Mouse (Mus musculus): ENCODE results near the gene Rps15a. TPM values are rescaled to one million over a fixed set of nuclear protein-coding genes. Genes with fewer than 3 reads are reported as not detected.

The Rps15a gene
- polyA plus RNA-seq, 1 experiment from 2014 or later: 480 TPM

DNA sequence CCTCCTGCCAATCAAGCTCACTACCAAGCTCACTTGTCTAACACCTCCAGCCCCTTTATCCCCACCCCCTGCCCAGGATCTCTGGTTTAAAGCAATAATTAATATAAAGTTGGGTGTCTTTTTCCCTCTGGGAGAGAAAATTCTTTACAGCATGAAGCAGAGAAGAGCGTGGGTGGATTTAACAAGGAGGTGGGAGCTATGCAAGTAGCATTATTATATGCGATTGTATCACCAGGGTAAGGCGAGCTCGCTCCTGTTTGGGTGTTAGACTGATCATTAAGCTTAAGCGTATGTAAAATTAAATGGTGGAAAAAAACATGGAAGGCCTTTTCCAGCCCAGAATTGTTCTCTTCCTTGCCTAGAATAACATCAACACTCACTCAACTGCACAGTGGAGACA is 48.7 kb downstream of the Rps15a start:
- Histone ChIP-seq H3K4me1 (no peaks in the 10 kb centered on the region), H3K4me2 (no peak overlapping the region), H3K9ac (no peak overlapping the region), H3K4me3 (no peak overlapping the region), H3K27ac (replicated peaks) (no peak overlapping the region), H3K9me3 (no peaks in the 10 kb centered on the region), H3K27me3 (replicated peaks) (no peaks in the 10 kb centered on the region), H3K36me3 (no peaks in the 10 kb centered on the region)
- ATAC-seq (ENCODE audit: extremely low read depth, insufficient number of reproducible peaks, low FRiP score, low TSS enrichment): no peak
- 91% methylated on average over 5 of the region's 5 CpGs for WGBS

GRCm38 (mm10) chr7:118056300-118056699 is 59.7 kb downstream of the Rps15a start:
- no peak overlapping the region for H3K9ac ChIP-seq
- H3K27ac ChIP-seq (replicated peaks): no peak overlapping the region
- H3K4me1 ChIP-seq: no peaks in the 10 kb centered on the region
- H3K9me3 ChIP-seq: peaks cover 6% of the 10 kb centered on the region
- H3K4me3 ChIP-seq: no peak overlapping the region
- H3K36me3 ChIP-seq: no peaks in the 10 kb centered on the region
- H3K4me2 ChIP-seq: no peak overlapping the region
- no peak for ATAC-seq (ENCODE audit: extremely low read depth, insufficient number of reproducible peaks, low FRiP score, low TSS enrichment)
- 67% methylated on average over 6 of the region's 6 CpGs for WGBS
- H3K27me3 ChIP-seq (replicated peaks): no peaks in the 10 kb centered on the region

Other genes starting within 250 kb of the Rps15a start
- 319 and 368 TPM in 2 replicates for gene Arl6ip1, start 13.5 kb upstream of the Rps15a start, polyA plus RNA-seq (2015; fragmentation: Nextera tagmentation; extraction: Ambion mirVana)
- 9.3 and 10.1 TPM in 2 replicates for gene Smg1, start 127.5 kb upstream of the Rps15a start, polyA plus RNA-seq (2015; fragmentation: Nextera tagmentation; extraction: Ambion mirVana)